Mouse (Mus musculus): Measurements from ENCODE around the gene Tacc2.
"Not testable (repeated sequence)": the region's sequence is repeated elsewhere in the genome, so short reads cannot be mapped to it uniquely, and the experiment has no call there.

Gene Tacc2

GRCm38 (mm10) chr7:130650621-130651020, 73.4 kb downstream of the Tacc2 start:
- DNase-seq (ENCODE audit: low read depth), result no peak

GRCm38 (mm10) chr7:130653036-130653555, 75.9 kb downstream of the Tacc2 start:
- no peak for DNase-seq (ENCODE audit: low read depth)

- DNase-seq (ENCODE audit: low read depth), result peak; percentile 50
Observed at GRCm38 (mm10) chr7:130654562-130654961, 77.3 kb downstream of the Tacc2 start.

GRCm38 (mm10) chr7:130656965-130657364, 79.7 kb downstream of the Tacc2 start:
- no peak for DNase-seq (ENCODE audit: low read depth)

- DNase-seq (ENCODE audit: low read depth), result no peak
Observed at GRCm38 (mm10) chr7:130657751-130658150, 80.5 kb downstream of the Tacc2 start.

- no peak for DNase-seq (ENCODE audit: low read depth)
Observed at GRCm38 (mm10) chr7:130659129-130659528, 81.9 kb downstream of the Tacc2 start.

- no peak for DNase-seq (ENCODE audit: low read depth)
Observed at GRCm38 (mm10) chr7:130662250-130662649, 85.0 kb downstream of the Tacc2 start.

- no peak for DNase-seq (ENCODE audit: low read depth)
Observed at GRCm38 (mm10) chr7:130662869-130663268, 85.6 kb downstream of the Tacc2 start.

- no peak for DNase-seq (ENCODE audit: low read depth)
Observed at GRCm38 (mm10) chr7:130664037-130664436, 86.8 kb downstream of the Tacc2 start.

- DNase-seq (ENCODE audit: low read depth), result no peak
Observed at GRCm38 (mm10) chr7:130664629-130665028, 87.4 kb downstream of the Tacc2 start.

GRCm38 (mm10) chr7:130665358-130665757, 88.1 kb downstream of the Tacc2 start:
- DNase-seq (ENCODE audit: low read depth), result no peak

GRCm38 (mm10) chr7:130668013-130668412, 90.8 kb downstream of the Tacc2 start:
- DNase-seq (ENCODE audit: low read depth), result not testable (repeated sequence)

GRCm38 (mm10) chr7:130668729-130669281, 91.6 kb downstream of the Tacc2 start:
- no peak for DNase-seq (ENCODE audit: low read depth)

GRCm38 (mm10) chr7:130669370-130669881, 92.2 kb downstream of the Tacc2 start:
- peak; percentile 44 for DNase-seq (ENCODE audit: low read depth)

- no peak for DNase-seq (ENCODE audit: low read depth)
Observed at GRCm38 (mm10) chr7:130670358-130670757, 93.1 kb downstream of the Tacc2 start.

- DNase-seq (ENCODE audit: low read depth), result peak; percentile 91
Observed at GRCm38 (mm10) chr7:130671301-130671700, 94.1 kb downstream of the Tacc2 start.

- DNase-seq (ENCODE audit: low read depth), result peak; percentile 85
Observed at GRCm38 (mm10) chr7:130673169-130674033, 96.2 kb downstream of the Tacc2 start.

- no peak for DNase-seq (ENCODE audit: low read depth)
Observed at GRCm38 (mm10) chr7:130674526-130674925, 97.3 kb downstream of the Tacc2 start.

- peak; percentile 26 for DNase-seq (ENCODE audit: low read depth)
Observed at GRCm38 (mm10) chr7:130676885-130677540, 99.8 kb downstream of the Tacc2 start.

- DNase-seq (ENCODE audit: low read depth), result no peak
Observed at GRCm38 (mm10) chr7:130677541-130678274, 100.5 kb downstream of the Tacc2 start.

- peak; percentile 75 for DNase-seq (ENCODE audit: low read depth)
Observed at GRCm38 (mm10) chr7:130678414-130678813, 101.2 kb downstream of the Tacc2 start.

- peak; percentile 82 for DNase-seq (ENCODE audit: low read depth)
Observed at GRCm38 (mm10) chr7:130681798-130682197, 104.6 kb downstream of the Tacc2 start.

Data from NIH3T3 (cell line).